Mouse (Mus musculus) adrenal gland, adult 18-20 months (tissue): ENCODE results near the gene Manba. TPM values are rescaled to one million over a fixed set of nuclear protein-coding genes. Genes with fewer than 3 reads are reported as not detected.
"Not testable (repeated sequence)": the region's sequence is repeated elsewhere in the genome, so short reads cannot be mapped to it uniquely, and the experiment has no call there.

Experiments used
- DNase-seq, 2 experiments: peaks; one replicate each; pipeline ENCODE4 v3.0.0; 2021 to 2022; ENCODE audit warnings: low spot score in 2 of 2
- total RNA-seq, 2 experiments: library from RNA; stranded (reverse); gene quantifications; 1 replicate in 1 of 2; 2 replicates in 1 of 2; pipeline ENCODE4 v1.2.3; 2021

The Manba gene
- total RNA-seq, 2 experiments from 2014 or later = 10.9 to 11.7 TPM

DNA sequence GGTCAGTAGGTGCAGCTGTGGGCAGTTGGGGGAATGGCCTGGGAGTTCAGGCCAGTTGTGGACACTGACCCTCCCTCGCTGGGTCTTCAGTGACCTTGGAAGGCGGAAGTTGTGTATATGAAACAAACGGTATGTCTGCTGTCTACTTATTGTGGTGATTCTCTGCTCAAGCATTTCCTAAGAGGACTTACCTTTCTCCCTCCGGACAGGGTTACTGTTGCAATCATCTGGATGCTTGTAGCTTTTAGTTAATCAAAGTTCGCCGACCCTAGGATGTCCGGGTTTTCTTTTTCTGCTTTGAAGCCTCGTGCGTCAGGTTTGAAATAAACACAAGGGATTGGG is 460 bp downstream of the Manba start:
- no peak for DNase-seq

DNA sequence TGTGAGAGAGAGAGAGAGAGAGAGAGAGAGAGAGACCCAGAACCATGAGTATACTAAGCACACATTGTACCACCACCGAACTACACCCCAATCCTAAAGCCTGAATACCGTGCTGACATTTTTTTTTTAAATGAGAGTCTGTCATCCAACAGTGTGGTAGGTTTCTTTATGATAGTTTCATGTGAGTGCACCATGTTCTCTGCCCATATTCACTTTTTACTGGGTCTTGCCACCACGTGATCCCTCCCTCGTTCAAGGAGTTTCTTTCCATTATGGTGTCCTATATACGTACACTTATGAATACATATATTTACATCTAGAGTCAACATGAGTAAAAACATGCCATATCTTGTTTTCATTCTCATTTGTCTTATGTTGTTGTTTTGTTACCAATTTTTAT is 940 bp downstream of the Manba start:
- no peak for DNase-seq

DNA sequence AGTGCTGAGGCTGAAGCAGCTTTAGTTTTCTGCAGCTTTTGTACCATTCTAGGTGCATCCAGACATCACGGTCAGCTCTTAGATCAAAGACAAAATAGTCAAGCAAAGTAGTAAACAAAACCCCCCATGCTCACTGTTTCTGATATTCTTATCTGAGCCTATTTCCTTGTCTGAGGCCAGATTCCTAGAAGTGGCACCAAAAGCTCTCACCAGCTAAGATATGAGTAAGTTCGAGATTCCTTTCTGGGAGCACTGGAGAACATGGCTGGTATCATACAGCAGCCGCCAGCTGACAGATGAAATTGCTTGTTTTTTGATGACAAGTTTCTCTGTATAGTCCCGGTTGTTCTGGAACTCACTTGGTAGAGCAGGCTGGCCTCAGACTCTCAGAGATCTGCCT is 2.4 kb downstream of the Manba start:
- DNase-seq = no peak

DNA sequence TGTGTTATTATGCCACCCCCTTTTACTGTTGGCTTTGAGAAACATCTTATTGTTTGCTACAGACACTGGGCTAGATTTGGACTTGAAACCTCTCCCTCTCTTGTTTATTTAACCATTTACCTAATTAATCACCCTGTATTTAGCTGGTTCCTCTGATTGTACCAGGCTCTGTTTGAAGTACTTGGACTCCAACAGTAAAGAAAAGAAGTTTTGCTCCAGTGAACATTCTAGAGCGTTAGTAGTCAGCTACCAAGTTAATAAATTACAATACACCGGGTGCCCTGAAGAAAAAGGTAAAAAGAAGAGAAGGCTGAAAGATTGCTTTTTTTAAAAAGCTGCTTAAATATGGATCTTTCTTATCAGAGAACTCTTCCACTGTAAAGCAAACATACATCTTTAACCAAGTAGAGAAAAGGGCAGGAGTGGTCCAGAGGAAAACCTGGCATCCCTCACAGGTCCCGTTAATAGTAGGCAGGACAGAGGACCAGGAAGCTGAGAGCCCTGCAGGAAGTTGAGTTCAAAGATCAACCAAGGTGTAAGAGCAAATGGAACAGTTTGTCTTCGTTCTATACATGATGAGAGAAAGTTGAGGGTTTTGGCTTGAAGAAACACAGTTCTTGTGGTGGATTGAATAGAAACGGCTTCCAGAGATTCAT is 4.6 kb downstream of the Manba start:
- no peak for DNase-seq

DNA sequence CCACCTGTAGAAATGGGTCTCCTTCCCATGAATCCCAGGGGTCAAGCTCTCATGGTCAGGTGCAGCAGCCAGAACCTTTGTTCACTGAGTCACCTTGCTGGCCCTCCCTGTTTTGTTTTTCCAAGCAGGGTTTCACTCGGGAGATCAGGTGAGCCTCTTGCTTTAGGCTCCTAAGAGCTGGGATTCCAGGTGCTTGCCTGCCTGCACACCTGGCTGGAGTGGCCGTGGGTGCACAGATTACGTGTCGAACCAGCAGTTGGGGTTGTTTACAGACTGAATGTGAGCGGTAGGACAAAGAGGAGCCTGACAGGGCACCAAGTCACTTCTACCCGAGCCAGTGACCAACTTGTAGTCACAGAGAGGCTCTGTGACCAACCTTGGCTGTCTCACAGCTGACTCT is 5.7 kb downstream of the Manba start:
- no peak for DNase-seq

DNA sequence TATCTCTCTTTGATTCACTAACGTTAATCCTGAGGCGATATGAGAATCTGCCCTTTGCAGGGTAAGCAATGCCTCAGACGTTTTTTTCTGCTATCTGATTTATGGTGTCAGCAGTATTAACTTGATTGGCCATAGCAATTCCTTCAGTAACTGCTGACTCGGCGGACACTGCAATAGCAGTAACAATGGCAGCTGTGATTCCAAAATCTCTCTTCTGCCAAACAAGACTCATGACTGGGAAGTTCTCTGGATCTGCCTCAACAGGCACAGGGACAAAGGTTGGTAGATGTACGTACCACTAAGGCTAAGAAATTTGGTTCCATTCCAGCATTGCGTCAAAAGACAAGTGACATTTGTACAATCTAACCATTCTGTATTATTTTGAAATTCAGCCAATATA is 7.9 kb downstream of the Manba start:
- DNase-seq = not testable (repeated sequence)

GRCm38 (mm10) chr3:135497956-135498355 is 12.5 kb downstream of the Manba start:
- DNase-seq = not testable (repeated sequence)

DNA sequence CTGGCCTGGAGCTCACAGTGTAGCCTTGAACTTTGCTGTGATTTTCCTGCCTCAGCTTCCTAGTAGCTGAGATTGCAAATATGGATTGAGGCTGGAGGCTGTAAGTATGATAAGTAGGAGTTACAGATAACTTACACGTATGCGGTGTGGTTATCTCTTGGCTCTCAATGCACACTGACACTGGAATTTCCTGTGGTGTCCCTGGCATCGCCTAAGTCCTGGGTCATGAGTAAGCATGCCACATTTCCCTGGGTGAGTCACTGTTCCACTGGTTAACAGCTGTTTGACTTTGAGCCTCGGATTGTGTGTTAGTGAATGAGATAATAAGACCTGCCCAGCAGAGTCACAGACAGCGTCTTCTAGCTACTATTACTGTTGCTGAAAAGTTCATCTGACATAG is 13.5 kb downstream of the Manba start:
- DNase-seq = no peak

DNA sequence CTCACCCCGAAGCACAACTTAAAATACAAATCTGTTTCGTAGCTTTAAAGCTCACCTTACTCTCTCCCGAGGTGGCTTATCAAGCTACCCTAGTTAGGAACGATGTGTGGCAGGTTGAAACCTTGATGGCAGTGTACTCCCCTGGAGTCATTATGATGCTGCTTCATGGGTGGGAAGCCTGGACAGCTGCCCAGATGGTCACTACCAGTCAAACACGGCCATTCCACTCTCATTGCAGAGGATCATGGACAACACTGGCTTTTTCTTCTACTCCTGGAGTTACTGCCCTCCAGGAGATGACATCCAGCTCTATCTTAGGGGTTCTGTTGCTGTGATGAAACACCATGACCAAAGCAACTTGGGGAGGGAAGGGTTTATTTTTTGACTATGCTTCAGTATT is 17.7 kb downstream of the Manba start:
- DNase-seq = no peak

- peak; percentile 77 to 80 for DNase-seq
Measured at GRCm38 (mm10) chr3:135505369-135505909, 20.0 kb downstream of the Manba start.

- DNase-seq = no peak
Measured at GRCm38 (mm10) chr3:135505916-135506482, 20.6 kb downstream of the Manba start.

DNA sequence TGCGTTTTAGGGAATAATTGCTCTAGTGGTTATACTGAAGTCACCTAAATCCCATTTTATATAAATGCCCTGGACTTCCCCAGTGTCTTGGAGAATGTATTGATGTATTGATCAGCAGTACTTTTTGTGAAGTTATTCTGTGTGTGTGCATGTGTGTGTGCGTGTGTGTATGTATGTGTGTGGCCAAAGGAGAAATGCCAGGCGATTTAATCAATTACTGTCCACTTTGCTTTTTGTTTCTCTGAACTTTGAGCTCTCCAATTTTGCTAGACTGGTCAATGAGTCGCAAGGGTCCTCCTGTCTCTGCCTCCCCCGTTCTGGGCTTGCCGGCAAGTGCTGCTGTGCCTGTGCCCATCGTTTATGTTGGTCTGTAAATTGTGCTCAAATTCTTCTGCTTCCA is 22.1 kb downstream of the Manba start:
- DNase-seq = no peak

GRCm38 (mm10) chr3:135508191-135508590 is 22.8 kb downstream of the Manba start:
- DNase-seq = no peak

GRCm38 (mm10) chr3:135510372-135510771 is 25.0 kb downstream of the Manba start:
- no peak for DNase-seq

DNA sequence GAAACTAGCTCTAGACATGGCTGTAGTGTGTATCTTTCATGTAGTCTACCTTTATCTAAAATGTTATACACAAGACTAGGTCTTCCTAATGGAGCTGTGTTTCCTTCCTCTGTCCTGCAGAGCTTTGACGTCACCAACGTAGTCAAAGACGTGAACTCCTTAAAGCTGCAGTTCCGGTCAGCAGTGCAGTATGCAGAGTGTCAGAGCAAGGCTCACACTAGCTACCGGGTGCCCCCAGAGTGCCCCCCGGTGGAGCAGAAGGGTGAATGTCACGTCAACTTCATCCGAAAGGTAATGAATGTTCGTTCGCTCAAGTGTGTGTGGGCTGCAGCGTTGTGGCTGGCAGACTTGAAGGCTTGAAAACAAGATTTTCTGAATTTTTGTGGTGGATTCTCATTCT is 26.3 kb downstream of the Manba start:
- DNase-seq = no peak

DNA sequence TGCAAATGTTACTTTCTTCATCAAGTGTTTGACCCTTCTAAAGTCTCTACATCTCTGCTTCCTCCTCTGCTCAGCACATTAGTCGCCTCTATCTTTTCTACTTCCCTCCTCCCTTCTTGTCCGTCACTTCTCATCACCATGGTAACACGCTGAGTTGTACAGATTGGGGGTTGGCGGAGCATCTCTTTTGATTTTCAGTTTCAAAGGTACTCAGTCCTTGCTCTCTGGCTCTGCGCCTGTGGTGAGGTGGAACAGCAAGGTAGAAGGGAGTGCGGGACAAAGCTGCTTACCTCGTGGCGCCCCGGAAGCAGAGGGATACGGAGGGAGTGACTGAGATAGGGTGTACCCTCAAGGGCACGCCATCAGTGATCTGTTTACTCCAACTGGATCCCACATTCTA is 27.9 kb downstream of the Manba start:
- no peak for DNase-seq

DNA sequence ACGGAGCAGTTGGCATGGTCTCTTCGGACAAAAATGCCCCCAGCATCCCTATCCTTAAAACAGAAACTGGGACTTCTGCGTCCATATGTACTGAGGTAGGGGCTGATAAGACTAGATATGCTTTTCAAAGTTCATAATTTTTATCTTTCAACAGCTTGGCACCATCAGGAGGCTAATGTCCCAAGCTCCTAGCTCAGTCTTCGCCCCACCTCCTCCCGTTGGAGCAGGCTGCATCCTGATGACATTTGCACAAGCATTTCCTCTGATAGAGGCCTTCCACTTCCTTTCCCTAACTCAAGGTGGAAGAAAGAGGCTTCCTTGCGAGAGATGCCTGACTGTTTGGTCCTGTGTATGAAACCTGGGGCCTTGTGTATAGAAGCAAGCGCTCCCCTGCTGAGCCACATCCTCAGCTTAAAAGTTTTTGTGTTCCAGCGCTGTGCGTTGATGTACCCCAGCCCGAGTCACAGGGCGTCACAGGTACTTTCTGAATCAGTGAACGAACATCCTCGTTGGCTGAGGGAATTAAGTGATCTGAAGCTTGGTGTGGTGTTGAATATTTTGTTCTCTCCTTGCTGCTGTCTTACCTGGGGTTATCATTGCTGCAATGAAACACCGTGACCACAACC is 28.5 kb downstream of the Manba start:
- DNase-seq = no peak

- no peak for DNase-seq
Measured at GRCm38 (mm10) chr3:135515246-135515645, 29.8 kb downstream of the Manba start.

GRCm38 (mm10) chr3:135516891-135517290 is 31.5 kb downstream of the Manba start:
- no peak for DNase-seq

DNA sequence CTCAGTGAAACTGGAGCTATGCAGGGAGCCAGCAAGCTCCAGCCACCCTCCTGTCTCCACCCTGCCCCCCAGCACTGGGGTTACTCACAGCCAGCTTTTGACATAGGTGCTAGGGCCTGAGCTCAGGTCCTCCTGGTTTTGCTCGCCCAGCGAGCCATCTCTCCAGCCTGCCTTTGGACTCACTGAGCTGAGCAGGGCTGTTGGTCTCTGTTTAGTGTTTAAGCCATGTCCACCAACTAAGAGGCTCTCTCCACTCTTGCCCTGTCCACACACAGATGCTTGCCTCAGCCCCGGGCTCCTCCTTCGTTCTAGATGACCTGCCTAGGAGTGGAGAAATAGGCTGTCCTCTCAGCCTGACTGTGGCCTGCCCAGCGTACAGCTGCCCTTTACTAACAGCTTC is 33.5 kb downstream of the Manba start:
- no peak for DNase-seq

DNA sequence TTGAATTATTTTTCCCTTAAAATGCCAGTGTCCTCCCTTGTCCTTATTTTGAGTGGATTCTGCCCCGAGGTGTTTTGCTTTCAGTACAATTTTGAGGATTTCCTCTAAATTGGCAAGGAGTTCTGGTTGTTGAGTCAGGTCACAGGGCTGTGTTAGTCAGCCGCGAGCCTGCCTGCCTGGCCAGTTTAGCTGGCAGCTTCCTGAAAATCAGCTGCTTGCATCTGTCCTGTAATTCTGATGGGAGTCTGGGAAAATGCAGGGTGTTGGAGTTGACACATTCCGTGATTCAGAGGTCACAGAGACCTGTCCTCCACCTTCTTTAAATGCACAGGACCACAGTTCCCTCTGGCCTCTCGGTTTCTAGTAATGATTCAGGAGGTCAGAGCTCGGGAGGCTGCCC is 34.2 kb downstream of the Manba start:
- DNase-seq = no peak

DNA sequence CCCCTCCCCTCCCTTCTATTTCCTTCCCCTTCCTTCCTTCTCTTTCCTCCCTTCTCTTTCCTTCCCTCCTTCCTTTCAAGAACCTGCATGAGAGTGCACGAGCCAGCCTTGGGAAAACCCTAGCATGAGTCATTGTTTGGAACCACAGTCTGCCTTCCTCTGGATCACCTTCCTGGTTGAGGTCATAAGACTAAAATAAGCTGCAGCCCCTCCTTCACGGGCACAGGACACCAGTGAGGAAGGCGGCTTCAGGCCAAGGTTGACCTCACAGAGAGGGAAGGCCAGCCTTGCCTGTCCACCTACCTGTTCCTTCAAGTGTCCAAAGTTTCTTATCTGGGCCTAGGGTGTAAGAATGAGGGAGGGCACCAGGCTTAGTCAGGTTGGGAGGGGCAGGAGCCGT is 36.6 kb downstream of the Manba start:
- DNase-seq = peak; percentile 27 to 39
